9 mouse cellular contexts compared by ENCODE assay signal in genomic region chr4:120032320-120032983, GRCm38 (mm10). TPM values are rescaled to one million over a fixed set of nuclear protein-coding genes. Genes with fewer than 3 reads are reported as not detected.
DNase-seq lines count a peak whose midpoint lies in the region; ATAC-seq and TF ChIP-seq lines count a peak whose summit lies in the region.
"Had no signal": no experiment of that assay in that cellular context is flagged by ENCODE, and none has a peak within 500 bp of the region (broad histone marks: within the 10 kb centered on the region; RNA-seq: fewer than 3 reads in every experiment).

No protein-coding gene starts in this region.

- DNase-seq in monocyte, adult 2 months (ENCODE audit: low read depth in 1 of 2, low spot score in 2 of 2) = peak; percentile 22 to 63
- peak; percentile 12 for DNase-seq in liver
- DNase-seq in midbrain, postnatal 0 days (ENCODE audit: low spot score) = peak; percentile 59
- DNase-seq in spleen, postnatal 36 days (ENCODE audit: low spot score in 2 of 2) = peak; percentile 50 to 62

- H3K27ac ChIP-seq in embryonic facial prominence, embryonic 13.5 days = no peak overlapping the region
- 0 out of 2 replicates have a peak overlapping the region, but pooled peaks have one; percentile 6 for H3K27ac ChIP-seq in heart, embryonic 13.5 days (replicated peaks)
- no peak overlapping the region for H3K27ac ChIP-seq in kidney, embryonic 15.5 days
- H3K27ac ChIP-seq in midbrain, postnatal 0 days (ENCODE audit: low read depth, low read length) = peak overlapping the region; percentile 74

- H3K36me3 ChIP-seq in embryonic facial prominence, embryonic 13.5 days = no peaks in the 10 kb centered on the region
- no peaks in the 10 kb centered on the region for H3K36me3 ChIP-seq in heart, embryonic 13.5 days
- no peaks in the 10 kb centered on the region for H3K36me3 ChIP-seq in kidney, embryonic 15.5 days
- no peaks in the 10 kb centered on the region for H3K36me3 ChIP-seq in midbrain, postnatal 0 days (ENCODE audit: insufficient read depth, low read length)

- peak overlapping the region; percentile 72 for H3K9ac ChIP-seq in embryonic facial prominence, embryonic 13.5 days
- H3K9ac ChIP-seq in heart, embryonic 13.5 days = peak overlapping the region; percentile 83
- H3K9ac ChIP-seq in kidney, embryonic 15.5 days = peak overlapping the region; percentile 42
- peak overlapping the region; percentile 71 for H3K9ac ChIP-seq in midbrain, postnatal 0 days (replicated peaks; ENCODE audit: low read length, poor library complexity, severe bottlenecking)

- peak overlapping the region; percentile 99 for H3K4me2 ChIP-seq in embryonic facial prominence, embryonic 13.5 days
- peak overlapping the region; percentile 99 for H3K4me2 ChIP-seq in heart, embryonic 13.5 days
- H3K4me2 ChIP-seq in kidney, embryonic 15.5 days = peak overlapping the region; percentile 100
- peak overlapping the region; percentile 91 for H3K4me2 ChIP-seq in midbrain, postnatal 0 days (ENCODE audit: low read depth, low read length, poor library complexity, severe bottlenecking)

- peak overlapping the region; percentile 60 for H3K4me3 ChIP-seq in embryonic facial prominence, embryonic 13.5 days
- H3K4me3 ChIP-seq in heart, embryonic 13.5 days = peak overlapping the region; percentile 70
- H3K4me3 ChIP-seq in kidney, embryonic 15.5 days (replicated peaks) = peak overlapping the region; percentile 61
- H3K4me3 ChIP-seq in midbrain, postnatal 0 days (ENCODE audit: low read depth, low read length) = peak overlapping the region; percentile 63

- no peak for TF ChIP-seq CTCF in midbrain, postnatal 0 days (IDR thresholded peaks at IDR 0.05)

- H3K27me3 ChIP-seq in embryonic facial prominence, embryonic 13.5 days = peaks cover 76% of the 10 kb centered on the region
- peaks cover 72% of the 10 kb centered on the region for H3K27me3 ChIP-seq in heart, embryonic 13.5 days (replicated peaks)
- H3K27me3 ChIP-seq in kidney, embryonic 15.5 days = peaks cover 71% of the 10 kb centered on the region
- peaks cover 7% of the 10 kb centered on the region; the same call in 1 of the 2 replicates for H3K27me3 ChIP-seq in midbrain, postnatal 0 days (ENCODE audit: insufficient read depth, low read length)

- under 1% methylated on average over 53 of the region's 70 CpGs for WGBS in embryonic facial prominence, embryonic 13.5 days
- WGBS in heart, embryonic 13.5 days = under 1% methylated on average over 45 of the region's 70 CpGs
- WGBS in kidney, embryonic 15.5 days = under 1% methylated on average over 37 of the region's 70 CpGs
- WGBS in midbrain, postnatal 0 days = 0% methylated on average over 65 of the region's 70 CpGs

- H3K9me3 ChIP-seq in embryonic facial prominence, embryonic 13.5 days = no peaks in the 10 kb centered on the region
- H3K9me3 ChIP-seq in heart, embryonic 13.5 days = no peaks in the 10 kb centered on the region
- no peaks in the 10 kb centered on the region for H3K9me3 ChIP-seq in kidney, embryonic 15.5 days (replicated peaks)
- no peaks in the 10 kb centered on the region for H3K9me3 ChIP-seq in midbrain, postnatal 0 days (ENCODE audit: low read length)

- peaks cover 10% of the 10 kb centered on the region for H3K4me1 ChIP-seq in embryonic facial prominence, embryonic 13.5 days
- H3K4me1 ChIP-seq in heart, embryonic 13.5 days = peaks cover 14% of the 10 kb centered on the region
- peaks cover 17% of the 10 kb centered on the region for H3K4me1 ChIP-seq in kidney, embryonic 15.5 days
- H3K4me1 ChIP-seq in midbrain, postnatal 0 days (ENCODE audit: insufficient read depth, low read length) = peaks cover 13% of the 10 kb centered on the region; the same call in 1 of the 2 replicates

- ATAC-seq in monocyte, adult 5-6 weeks (replicated peaks; ENCODE audit: insufficient number of reproducible peaks, low FRiP score, low TSS enrichment, poor library complexity, severe bottlenecking) = no peak
- peak; percentile 56 for ATAC-seq in embryonic facial prominence, embryonic 13.5 days (ENCODE audit: insufficient number of reproducible peaks, insufficient read depth, low FRiP score, low TSS enrichment, low read depth)
- ATAC-seq in heart, embryonic 13.5 days (ENCODE audit: extremely low read depth, insufficient number of reproducible peaks, low FRiP score, low TSS enrichment) = peak; percentile 72
- ATAC-seq in kidney, embryonic 15.5 days (replicated peaks; ENCODE audit: low FRiP score) = peak; percentile 86
- ATAC-seq in midbrain, postnatal 0 days (ENCODE audit: low FRiP score) = peak; percentile 71

RNA-seq across cellular contexts. Expression of gene AL607142.1, which starts 32.3 kb away (rescaled TPM):
- total RNA-seq in monocyte, adult 5-6 weeks (2017) = not detected in 3 replicates
- not detected in 2 replicates for polyA plus RNA-seq in embryonic facial prominence, embryonic 13.5 days (2015; fragmentation: Nextera tagmentation; extraction: Ambion mirVana)
- polyA plus RNA-seq in heart, embryonic 13.5 days (2015; fragmentation: Nextera tagmentation; extraction: Ambion mirVana) = not detected in 2 replicates
- polyA plus RNA-seq in kidney, embryonic 15.5 days (2015; fragmentation: Nextera tagmentation; extraction: Ambion mirVana) = not detected in 2 replicates
- total RNA-seq in midbrain, postnatal 0 days (2014; rRNA removed) = not detected in 2 replicates
- not detected in 2 replicates for polyA plus RNA-seq in midbrain, postnatal 0 days (2015; fragmentation: Nextera tagmentation; extraction: Ambion mirVana)
- total RNA-seq: neutrophil, adult 5-6 weeks had no signal

Comparison
In these comparisons a context has a peak if more than half of its experiments do, and no peak if none do; other contexts are left out.
1. H3K27ac ChIP-seq: peak in heart, embryonic 13.5 days (single experiment) and midbrain, postnatal 0 days (single experiment); none in embryonic facial prominence, embryonic 13.5 days (single experiment) and kidney, embryonic 15.5 days (single experiment).
2. Peak in every context shown above with its lines, with median percentiles within 50 percentile points of each other: DNase-seq, H3K4me2 ChIP-seq, H3K4me3 ChIP-seq and H3K9ac ChIP-seq.